Mouse (Mus musculus) small intestine, adult 2 months (tissue): ENCODE measurements around the gene Maml3.

Experiments used
- CTCF ChIP-seq: fragments of 200-500 bp; IDR thresholded peaks from 2 replicates; pipeline ENCODE4 v1.5.1; 2012; ENCODE audit warnings: low read depth, mild to moderate bottlenecking, control low read depth, inconsistent platforms, low read length, moderate library complexity, mixed read lengths; ENCODE audit not compliant: insufficient replicate concordance, insufficient read length; ENCODE audit errors: extremely low read depth
- POLR2A ChIP-seq: fragments of 200-500 bp; IDR thresholded peaks from 2 replicates; pipeline ENCODE4 v1.6.1; 2012; ENCODE audit warnings: low read depth, mild to moderate bottlenecking, control low read depth, inconsistent platforms, low read length, moderate library complexity

DNA sequence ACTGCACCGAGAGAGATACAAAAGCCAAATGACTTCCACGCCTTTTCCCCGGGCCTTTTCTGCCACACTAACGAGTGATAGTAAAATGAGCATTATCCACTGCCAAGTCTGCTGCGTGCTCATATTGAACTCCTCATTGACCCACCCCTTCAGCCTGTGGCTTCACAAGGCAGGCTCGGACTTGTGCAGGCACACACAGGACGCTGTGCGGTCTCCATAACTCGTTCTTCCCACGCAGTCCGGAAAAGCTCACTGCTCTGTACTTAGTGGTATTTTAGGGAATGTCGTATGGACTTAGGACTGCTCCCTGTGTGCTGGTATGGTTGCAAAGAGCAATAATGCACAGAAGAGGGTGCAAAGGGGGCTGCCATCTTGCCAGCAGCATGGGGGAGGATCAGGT, 262.7 kb downstream of the Maml3 start:
- TF ChIP-seq CTCF = no peak
- TF ChIP-seq POLR2A = no peak
